Mouse (Mus musculus) ES-Bruce4 (cell line): ENCODE measurements around the gene Pcdh8. TPM values are rescaled to one million over a fixed set of nuclear protein-coding genes. Genes with fewer than 3 reads are reported as not detected.

Source experiments
- H3K27ac ChIP-seq: 2 replicates; pipeline ENCODE4 v1.5.1; 2012; ENCODE audit warnings: low read length, inconsistent platforms; ENCODE audit not compliant: insufficient read depth
- H3K27me3 ChIP-seq: 2 replicates; pipeline ENCODE4 v1.6.1; 2012; ENCODE audit warnings: mild to moderate bottlenecking, low read length, inconsistent platforms; ENCODE audit not compliant: control insufficient read depth, poor library complexity, insufficient read depth, severe bottlenecking
- H3K36me3 ChIP-seq: 2 replicates; pipeline ENCODE4 v1.6.1; 2012; ENCODE audit warnings: inconsistent platforms, mild to moderate bottlenecking, low read length, moderate library complexity; ENCODE audit not compliant: control insufficient read depth, poor library complexity, insufficient read depth, severe bottlenecking
- H3K4me1 ChIP-seq: one replicate; pipeline ENCODE4 v1.8.1; 2011; ENCODE audit warnings: low read length; ENCODE audit not compliant: control insufficient read depth, insufficient read depth
- H3K4me3 ChIP-seq: 2 replicates; pipeline ENCODE4 v1.5.1; 2011; ENCODE audit warnings: low read depth, mild to moderate bottlenecking, low read length
- H3K9ac ChIP-seq: 2 replicates; pipeline ENCODE4 v1.6.1; 2012; ENCODE audit warnings: low read depth, mild to moderate bottlenecking, inconsistent platforms; ENCODE audit not compliant: poor library complexity, severe bottlenecking
- H3K9me3 ChIP-seq: replicated peaks from 2 replicates; pipeline ENCODE4 v1.6.1; 2012; ENCODE audit warnings: mild to moderate bottlenecking, low read length, inconsistent platforms; ENCODE audit not compliant: control insufficient read depth, poor library complexity, insufficient read depth, severe bottlenecking
- CTCF ChIP-seq: IDR thresholded peaks from one replicate; pipeline ENCODE4 v1.8.1; 2011; ENCODE audit warnings: low read depth, low read length
- EP300 ChIP-seq: IDR thresholded peaks from 2 replicates; pipeline ENCODE4 v1.6.1; 2011; ENCODE audit warnings: low read depth, low read length; ENCODE audit not compliant: insufficient read depth
- POLR2A ChIP-seq: IDR thresholded peaks from one replicate; pipeline ENCODE4 v1.8.1; 2011; ENCODE audit warnings: low read length; ENCODE audit not compliant: insufficient read depth
- polyA plus RNA-seq: library from polyadenylated mRNA; stranded (reverse); fragments of >200 nt; gene quantifications from 2 replicates; pipeline ENCODE4 v1.2.4, GENCODE M21; 2011; ENCODE audit warnings: low read depth; ENCODE audit not compliant: missing spikeins, insufficient read depth, insufficient read length

Gene Pcdh8
- polyA plus RNA-seq, 1 experiment: 0.39 TPM

DNA sequence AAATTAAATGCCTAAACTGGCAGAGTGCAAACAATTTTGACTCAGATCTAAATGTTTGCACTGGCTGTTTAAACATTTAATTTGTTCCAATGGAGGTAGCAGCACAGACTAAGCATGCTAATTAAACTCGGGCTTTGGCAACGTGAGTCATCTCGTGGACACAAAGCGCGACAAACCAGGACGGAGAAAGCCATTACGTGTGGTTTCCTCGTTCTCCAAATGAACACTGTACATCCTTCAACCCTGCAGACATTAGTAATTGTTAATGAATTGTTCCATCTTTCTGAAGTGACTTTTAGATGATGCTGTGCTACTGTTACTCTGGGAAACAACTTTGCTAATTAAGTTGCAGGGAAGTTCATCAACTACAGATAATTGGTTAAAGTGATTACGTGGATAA, 32.7 kb downstream of the Pcdh8 start:
- H3K9ac ChIP-seq: no peak overlapping the region
- no peaks in the 10 kb centered on the region for H3K4me1 ChIP-seq
- no peaks in the 10 kb centered on the region for H3K27me3 ChIP-seq
- H3K9me3 ChIP-seq: no peaks in the 10 kb centered on the region
- no peak overlapping the region for H3K27ac ChIP-seq
- no peak overlapping the region for H3K4me3 ChIP-seq
- TF ChIP-seq CTCF: no peak
- TF ChIP-seq EP300: no peak
- no peak for TF ChIP-seq POLR2A
- no peaks in the 10 kb centered on the region for H3K36me3 ChIP-seq

DNA sequence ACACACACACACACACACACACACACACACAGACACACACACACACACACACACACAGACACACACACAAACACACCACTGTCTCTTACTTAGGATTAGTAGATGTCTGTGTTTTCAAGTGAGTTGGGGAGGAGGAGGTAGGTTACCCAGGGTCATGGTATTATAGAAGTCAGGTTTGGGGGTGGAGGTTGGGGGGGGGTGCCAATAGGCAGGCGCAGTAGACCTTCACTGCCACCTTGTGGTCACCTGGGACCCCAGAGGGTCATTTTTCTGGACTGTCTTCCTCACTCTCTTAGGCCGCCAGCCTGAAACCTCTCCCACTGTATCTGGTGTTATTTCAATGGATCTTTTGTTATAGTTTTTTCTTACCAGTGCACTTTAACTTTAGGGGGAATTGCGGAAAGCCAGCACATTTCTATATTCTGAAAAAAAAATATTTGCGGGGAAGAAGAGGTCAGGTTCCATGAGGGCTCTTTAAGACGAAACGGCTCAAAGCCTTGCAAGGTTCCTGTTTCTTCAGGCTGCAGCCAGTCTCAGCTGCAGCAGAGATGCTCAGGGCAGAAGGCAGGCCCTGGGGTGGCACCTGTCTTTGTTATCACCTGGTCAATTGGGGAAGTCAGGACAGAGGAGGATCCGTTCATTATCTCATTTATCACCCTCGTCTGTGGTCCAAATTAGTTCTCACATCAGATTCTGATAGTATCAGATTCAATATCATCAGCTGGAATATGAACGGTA, 33.3 kb downstream of the Pcdh8 start:
- TF ChIP-seq EP300: no peak
- TF ChIP-seq CTCF: peak; percentile 67

DNA sequence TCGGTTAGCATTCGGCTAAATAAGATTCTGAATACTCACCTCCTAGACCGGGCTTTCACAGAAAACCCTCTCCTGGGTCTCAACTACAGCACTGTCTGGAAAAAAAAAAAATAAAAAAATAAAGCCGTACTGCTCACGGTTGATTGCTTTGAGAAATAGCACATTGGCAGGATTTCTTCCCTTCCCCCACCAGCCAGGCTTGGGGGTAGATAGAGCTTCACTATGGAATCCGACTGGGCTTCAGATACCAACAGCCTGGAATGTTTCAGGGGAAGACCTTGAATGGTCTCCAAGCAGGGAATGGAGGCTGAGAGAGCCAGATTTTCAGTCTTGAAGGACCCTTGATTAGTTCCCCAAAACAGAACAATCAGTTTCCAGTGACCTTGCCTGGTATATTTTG, 34.3 kb downstream of the Pcdh8 start:
- H3K4me1 ChIP-seq: no peaks in the 10 kb centered on the region
- H3K36me3 ChIP-seq: no peaks in the 10 kb centered on the region
- no peak overlapping the region for H3K9ac ChIP-seq
- TF ChIP-seq POLR2A (no peak), CTCF (no peak), EP300 (no peak)
- H3K27me3 ChIP-seq: no peaks in the 10 kb centered on the region
- H3K4me3 ChIP-seq: no peak overlapping the region
- H3K27ac ChIP-seq: no peak overlapping the region
- no peaks in the 10 kb centered on the region for H3K9me3 ChIP-seq

More for the DNA sequence above, 33.3 kb downstream of the Pcdh8 start:
- Histone ChIP-seq H3K4me3 (no peak overlapping the region), H3K27me3 (no peaks in the 10 kb centered on the region), H3K27ac (no peak overlapping the region), H3K4me1 (no peaks in the 10 kb centered on the region), H3K9me3 (no peaks in the 10 kb centered on the region), H3K36me3 (no peaks in the 10 kb centered on the region), H3K9ac (no peak overlapping the region)

DNA sequence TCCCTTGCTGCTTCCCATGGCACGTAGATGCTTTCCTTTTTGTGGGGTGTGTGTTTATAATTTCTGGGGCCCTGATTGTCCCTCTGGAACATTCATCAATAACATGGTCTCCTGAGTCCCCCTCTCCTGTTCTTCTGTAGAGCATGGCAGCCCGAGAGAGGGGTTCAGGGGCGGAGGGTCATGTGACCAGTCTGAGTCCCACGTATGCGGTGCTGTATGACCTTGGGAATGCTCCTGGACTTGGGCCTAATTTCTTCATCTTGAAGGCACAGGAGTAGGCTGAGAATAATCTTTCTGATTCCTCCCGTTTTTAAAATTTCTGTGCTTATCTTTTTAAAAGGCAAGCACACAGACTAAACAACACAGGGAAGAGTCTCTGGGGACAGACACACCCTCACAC, 37.6 kb downstream of the Pcdh8 start:
- H3K27me3 ChIP-seq: no peaks in the 10 kb centered on the region
- no peaks in the 10 kb centered on the region for H3K4me1 ChIP-seq
- no peak for TF ChIP-seq POLR2A
- TF ChIP-seq EP300: no peak
- TF ChIP-seq CTCF: no peak
- no peak overlapping the region for H3K27ac ChIP-seq
- H3K9ac ChIP-seq: no peak overlapping the region
- no peaks in the 10 kb centered on the region for H3K9me3 ChIP-seq
- H3K36me3 ChIP-seq: no peaks in the 10 kb centered on the region
- H3K4me3 ChIP-seq: no peak overlapping the region

DNA sequence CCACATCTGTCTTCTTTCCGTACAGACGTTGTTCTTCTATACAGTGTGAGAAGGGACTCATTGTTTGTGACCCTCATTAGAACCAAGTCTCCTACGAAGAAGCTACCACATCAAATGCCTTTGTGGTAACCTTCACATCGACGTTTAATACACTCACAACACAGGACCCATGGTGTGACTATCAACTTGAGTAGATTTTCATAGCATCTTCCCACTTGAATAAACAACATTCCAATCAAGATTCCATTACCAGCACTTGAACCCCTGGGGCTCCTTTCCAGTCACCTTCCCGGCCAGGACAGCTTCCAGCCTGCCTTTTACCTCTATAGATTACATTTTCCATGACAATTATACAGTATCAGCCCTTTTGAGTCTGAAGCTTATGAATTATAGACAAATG, 42.3 kb downstream of the Pcdh8 start:
- Histone ChIP-seq H3K9me3 (no peaks in the 10 kb centered on the region), H3K4me3 (no peak overlapping the region), H3K4me1 (no peaks in the 10 kb centered on the region), H3K27ac (no peak overlapping the region), H3K27me3 (no peaks in the 10 kb centered on the region), H3K9ac (no peak overlapping the region), H3K36me3 (no peaks in the 10 kb centered on the region)
- TF ChIP-seq POLR2A (no peak), EP300 (no peak), CTCF (no peak)

DNA sequence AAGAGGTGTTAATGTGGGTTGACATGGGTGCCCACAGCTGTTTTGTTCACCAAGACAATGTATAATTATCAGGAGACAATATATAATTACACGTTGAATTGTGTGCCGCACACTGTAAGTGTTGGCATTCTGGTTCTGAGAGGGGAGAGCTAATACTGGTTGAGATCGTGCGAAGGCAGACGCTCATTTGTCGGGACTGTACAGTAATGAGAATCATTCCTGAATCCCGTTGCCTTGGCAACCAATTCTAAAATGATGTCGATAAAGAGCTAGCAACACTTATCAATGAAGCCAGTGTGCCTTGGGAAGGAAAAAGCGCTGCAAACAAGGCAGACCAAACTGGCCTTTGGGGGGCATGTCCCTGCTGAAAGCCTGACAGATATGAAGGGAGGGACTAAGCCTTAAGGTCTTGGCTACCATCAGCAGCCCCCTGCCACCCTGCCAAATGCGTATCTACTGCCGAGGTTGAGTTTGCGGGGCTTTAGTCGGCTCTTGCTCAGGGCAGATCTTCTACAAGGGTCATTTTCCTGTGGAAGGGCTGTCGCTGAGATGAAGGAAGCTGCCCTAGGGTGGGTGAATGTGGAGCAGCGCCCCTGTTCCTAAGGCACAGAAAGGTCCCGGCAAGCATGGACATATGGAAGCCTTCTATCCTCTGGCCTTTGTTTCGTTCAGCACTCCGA, 47.0 kb downstream of the Pcdh8 start:
- TF ChIP-seq CTCF (no peak), EP300 (no peak), POLR2A (no peak)

More for the DNA sequence above, 47.0 kb downstream of the Pcdh8 start:
- Histone ChIP-seq H3K9me3 (no peaks in the 10 kb centered on the region; the same call in 1 of the 2 replicates), H3K27me3 (no peaks in the 10 kb centered on the region), H3K36me3 (no peaks in the 10 kb centered on the region), H3K9ac (no peak overlapping the region), H3K27ac (no peak overlapping the region), H3K4me3 (no peak overlapping the region), H3K4me1 (no peaks in the 10 kb centered on the region)
